Mouse (Mus musculus) testis, adult 2 months (tissue): ENCODE data around the gene Rps15a. TPM values are rescaled to one million over a fixed set of nuclear protein-coding genes. Genes with fewer than 3 reads are reported as not detected.

Experiments
- H3K27ac ChIP-seq: fragments of 200-500 bp; 2 replicates; pipeline ENCODE4 v1.5.1; 2012; ENCODE audit warnings: low read depth, low read length; ENCODE audit not compliant: control insufficient read depth, insufficient read depth
- H3K27me3 ChIP-seq: fragments of 200-500 bp; 2 replicates; pipeline ENCODE4 v1.6.1; 2012; ENCODE audit warnings: mild to moderate bottlenecking, low read length, moderate library complexity; ENCODE audit not compliant: control insufficient read depth, insufficient read depth
- H3K36me3 ChIP-seq: fragments of 200-500 bp; 2 replicates; pipeline ENCODE4 v1.6.1; 2012; ENCODE audit warnings: mild to moderate bottlenecking, low read length; ENCODE audit not compliant: control insufficient read depth, insufficient read depth
- H3K4me1 ChIP-seq: fragments of 200-500 bp; 2 replicates; pipeline ENCODE4 v1.6.1; 2012; ENCODE audit warnings: low read length; ENCODE audit not compliant: control insufficient read depth, insufficient read depth
- H3K4me3 ChIP-seq: fragments of 200-500 bp; 2 replicates; pipeline ENCODE4 v1.5.1; 2012; ENCODE audit warnings: low read depth, mild to moderate bottlenecking, low read length, moderate library complexity, mixed read lengths; ENCODE audit not compliant: control insufficient read depth
- CTCF ChIP-seq: fragments of 200-500 bp; IDR thresholded peaks from 2 replicates; pipeline ENCODE4 v1.5.1; 2012; ENCODE audit warnings: low read depth, mild to moderate bottlenecking, inconsistent platforms, low read length, moderate library complexity; ENCODE audit not compliant: control insufficient read depth, insufficient read depth, insufficient replicate concordance
- POLR2A ChIP-seq: fragments of 200-500 bp; IDR thresholded peaks from 2 replicates; pipeline ENCODE4 v1.6.1; 2012; ENCODE audit warnings: low read depth, mild to moderate bottlenecking, inconsistent platforms, low read length, moderate library complexity; ENCODE audit not compliant: control insufficient read depth
- polyA plus RNA-seq: library from polyadenylated mRNA; depleted of rRNA; stranded (reverse); fragments of >200 nt; gene quantifications from 2 replicates; pipeline ENCODE4 v1.2.3, GENCODE M21; 2012

Gene Rps15a
- polyA plus RNA-seq, 1 experiment, result 1,374 TPM

DNA sequence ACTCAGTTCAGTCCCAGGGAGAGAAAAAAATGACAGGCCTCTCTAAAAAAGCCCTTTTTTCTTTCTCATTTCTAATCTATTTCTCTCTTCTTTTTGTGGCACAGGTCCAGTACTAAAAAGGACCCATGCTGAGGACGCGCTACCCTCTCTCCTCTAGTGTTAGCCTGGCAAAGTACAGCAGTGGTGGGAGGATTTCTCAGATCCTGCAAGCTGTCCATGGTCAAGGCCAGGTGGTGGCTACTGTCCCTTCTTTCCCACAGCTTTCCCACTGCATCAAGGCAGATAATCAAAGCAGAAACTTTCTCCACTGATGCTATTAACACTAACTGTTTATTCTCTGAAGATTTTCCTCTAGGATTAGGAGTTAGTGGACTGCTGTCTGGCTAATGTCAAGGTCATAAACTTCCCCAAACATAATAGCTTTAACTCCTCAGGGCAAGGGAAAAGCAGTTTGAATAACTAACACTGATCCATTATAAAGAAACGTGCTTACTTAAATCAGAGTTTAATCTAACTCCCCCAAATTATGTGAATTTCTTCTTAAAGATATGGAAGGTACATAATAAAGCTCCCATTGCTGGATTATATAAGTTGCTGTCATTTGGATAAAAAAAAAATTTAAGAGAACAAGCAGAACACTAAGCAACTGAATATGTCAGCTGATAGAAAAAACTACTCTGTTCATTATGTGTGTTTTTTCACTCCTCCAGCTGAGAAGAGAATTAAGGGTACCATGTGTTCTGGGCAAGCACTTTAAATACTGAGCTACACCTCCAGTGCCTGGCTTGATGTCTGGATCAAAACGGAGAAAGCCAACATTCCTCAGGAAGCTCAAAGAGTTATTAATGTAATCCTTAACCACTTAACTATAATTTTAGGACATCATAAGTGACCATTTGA, 7.8 kb upstream of the Rps15a start:
- H3K27me3 ChIP-seq, result no peaks in the 10 kb centered on the region
- no peak for TF ChIP-seq POLR2A
- peak; percentile 10; the same call in 1 of the 2 replicates for TF ChIP-seq CTCF
- 0 out of 2 replicates have a peak overlapping the region, but pooled peaks have one; percentile 13 for H3K27ac ChIP-seq
- H3K4me1 ChIP-seq, result no peaks in the 10 kb centered on the region
- H3K36me3 ChIP-seq, result no peaks in the 10 kb centered on the region; the same call in 1 of the 2 replicates
- no peak overlapping the region for H3K4me3 ChIP-seq

- no peak overlapping the region for H3K4me3 ChIP-seq
- no peaks in the 10 kb centered on the region; the same call in 1 of the 2 replicates for H3K36me3 ChIP-seq
- no peaks in the 10 kb centered on the region for H3K27me3 ChIP-seq
- no peaks in the 10 kb centered on the region for H3K4me1 ChIP-seq
- H3K27ac ChIP-seq, result no peak overlapping the region
- TF ChIP-seq CTCF (no peak), POLR2A (no peak)
Observed at GRCm38 (mm10) chr7:118122235-118122634, 6.2 kb upstream of the Rps15a start.

- no peaks in the 10 kb centered on the region; the same call in 1 of the 2 replicates for H3K36me3 ChIP-seq
- H3K4me3 ChIP-seq, result no peak overlapping the region
- H3K27ac ChIP-seq, result no peak overlapping the region
- no peaks in the 10 kb centered on the region for H3K4me1 ChIP-seq
- H3K27me3 ChIP-seq, result no peaks in the 10 kb centered on the region
- no peak for TF ChIP-seq CTCF
- no peak for TF ChIP-seq POLR2A
Observed at GRCm38 (mm10) chr7:118120654-118121053, 4.7 kb upstream of the Rps15a start.

DNA sequence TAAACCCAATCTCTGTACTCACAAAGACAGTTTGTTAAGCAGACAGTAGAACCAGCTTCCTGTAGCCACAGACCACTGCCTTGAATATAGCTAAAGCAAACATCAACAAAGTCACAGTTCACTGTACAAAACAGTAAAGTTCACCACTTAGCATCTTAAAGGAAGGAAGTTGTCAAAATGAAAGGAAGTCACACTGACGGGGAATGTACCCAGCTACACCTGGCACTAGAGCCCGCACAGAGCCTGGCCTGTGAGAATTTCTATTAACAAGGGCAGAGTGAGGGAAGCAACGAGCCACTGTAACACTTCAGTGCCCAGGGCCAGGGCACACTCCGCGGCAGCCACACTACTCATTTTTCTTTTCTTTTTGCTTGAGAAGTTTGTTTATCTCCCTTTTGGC, 4.0 kb upstream of the Rps15a start:
- no peak overlapping the region for H3K27ac ChIP-seq
- no peaks in the 10 kb centered on the region; the same call in 1 of the 2 replicates for H3K36me3 ChIP-seq

GRCm38 (mm10) chr7:118119142-118119541, 3.2 kb upstream of the Rps15a start:
- H3K36me3 ChIP-seq, result no peaks in the 10 kb centered on the region; the same call in 1 of the 2 replicates
- H3K27me3 ChIP-seq, result no peaks in the 10 kb centered on the region
- H3K4me3 ChIP-seq, result no peak overlapping the region
- TF ChIP-seq POLR2A, result no peak
- TF ChIP-seq CTCF, result no peak
- H3K27ac ChIP-seq, result no peak overlapping the region
- H3K4me1 ChIP-seq, result peaks cover 3% of the 10 kb centered on the region

More for the DNA sequence above, 4.0 kb upstream of the Rps15a start:
- TF ChIP-seq POLR2A (no peak), CTCF (no peak)
- no peak overlapping the region for H3K4me3 ChIP-seq
- no peaks in the 10 kb centered on the region for H3K27me3 ChIP-seq
- peaks cover 3% of the 10 kb centered on the region for H3K4me1 ChIP-seq

DNA sequence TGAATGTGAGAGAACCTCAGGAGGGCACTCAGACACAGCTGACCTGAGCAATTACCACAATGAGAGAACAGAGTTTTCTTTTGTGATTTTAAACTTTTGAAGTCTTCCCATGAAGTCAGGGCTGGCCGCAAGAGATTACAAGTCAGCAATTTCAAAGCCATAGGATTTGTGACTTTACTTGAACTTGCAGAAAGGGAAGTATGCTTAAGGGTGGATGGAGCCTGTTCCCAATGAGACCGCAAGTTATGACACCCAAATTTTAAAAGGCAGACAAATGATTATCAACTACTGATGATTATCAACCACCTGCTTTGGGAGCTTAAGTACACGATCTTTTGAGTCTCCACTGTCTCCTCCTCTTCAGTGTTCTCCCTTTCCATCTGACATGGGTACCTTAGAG, 2.4 kb upstream of the Rps15a start:
- Histone ChIP-seq H3K36me3 (no peaks in the 10 kb centered on the region; the same call in 1 of the 2 replicates), H3K27ac (no peak overlapping the region), H3K27me3 (no peaks in the 10 kb centered on the region)

GRCm38 (mm10) chr7:118117539-118118210, 1.7 kb upstream of the Rps15a start:
- TF ChIP-seq CTCF, result no peak
- TF ChIP-seq POLR2A, result no peak
- H3K4me1 ChIP-seq, result peaks cover 3% of the 10 kb centered on the region
- H3K4me3 ChIP-seq, result no peak overlapping the region
- no peaks in the 10 kb centered on the region; the same call in 1 of the 2 replicates for H3K36me3 ChIP-seq
- H3K27me3 ChIP-seq, result no peaks in the 10 kb centered on the region
- H3K27ac ChIP-seq, result no peak overlapping the region

More for the DNA sequence above, 2.4 kb upstream of the Rps15a start:
- Histone ChIP-seq H3K4me1 (peaks cover 3% of the 10 kb centered on the region), H3K4me3 (no peak overlapping the region)
- TF ChIP-seq POLR2A, result no peak
- no peak for TF ChIP-seq CTCF
